Mouse (Mus musculus): ENCODE measurements around the gene Fndc10.
"Not testable (repeated sequence)": the region's sequence is repeated elsewhere in the genome, so short reads cannot be mapped to it uniquely, and the experiment has no call there.

The Fndc10 gene

DNA sequence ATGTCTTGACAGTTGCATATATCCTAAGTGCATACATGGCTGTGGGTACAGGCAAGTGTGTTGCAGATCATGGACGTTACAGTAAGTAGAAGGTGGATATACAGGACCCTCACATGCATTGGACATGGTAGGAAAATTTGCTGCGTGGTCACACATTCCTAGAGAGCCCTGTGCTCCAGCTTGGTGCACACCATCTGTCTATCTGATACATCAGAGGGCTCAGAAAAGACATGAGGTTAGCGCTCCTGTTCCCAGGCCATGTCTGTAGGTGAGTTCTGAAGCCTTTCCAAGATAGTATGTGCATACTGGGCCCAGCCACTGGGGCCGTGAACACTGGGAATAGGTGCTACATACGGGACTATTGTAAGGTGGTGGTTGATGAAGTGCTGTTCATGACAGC lies 42.3 kb downstream of the Fndc10 start:
- DNase-seq = no peak

GRCm38 (mm10) chr4:155738262-155738661 lies 44.1 kb downstream of the Fndc10 start:
- DNase-seq = no peak

DNA sequence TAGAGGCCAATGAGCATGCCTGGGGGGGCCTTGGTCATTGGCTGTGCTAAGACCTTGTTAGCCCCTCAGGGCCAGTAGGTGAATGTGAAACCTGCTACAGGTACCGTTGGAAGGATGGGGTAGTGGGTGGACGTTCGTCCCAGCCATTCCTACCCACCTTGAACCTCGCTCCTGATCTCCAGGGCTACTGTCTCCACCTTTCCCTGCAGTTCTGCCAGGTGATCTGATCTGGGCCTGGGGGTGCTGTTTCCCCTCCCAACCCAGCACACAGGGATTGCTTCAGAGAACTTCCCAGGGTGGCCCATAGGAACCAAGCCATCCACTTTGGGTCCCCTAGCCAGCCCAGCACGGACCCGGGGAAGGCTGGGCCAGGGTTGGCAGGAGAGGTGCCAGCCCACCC lies 45.0 kb downstream of the Fndc10 start:
- DNase-seq = no peak

DNA sequence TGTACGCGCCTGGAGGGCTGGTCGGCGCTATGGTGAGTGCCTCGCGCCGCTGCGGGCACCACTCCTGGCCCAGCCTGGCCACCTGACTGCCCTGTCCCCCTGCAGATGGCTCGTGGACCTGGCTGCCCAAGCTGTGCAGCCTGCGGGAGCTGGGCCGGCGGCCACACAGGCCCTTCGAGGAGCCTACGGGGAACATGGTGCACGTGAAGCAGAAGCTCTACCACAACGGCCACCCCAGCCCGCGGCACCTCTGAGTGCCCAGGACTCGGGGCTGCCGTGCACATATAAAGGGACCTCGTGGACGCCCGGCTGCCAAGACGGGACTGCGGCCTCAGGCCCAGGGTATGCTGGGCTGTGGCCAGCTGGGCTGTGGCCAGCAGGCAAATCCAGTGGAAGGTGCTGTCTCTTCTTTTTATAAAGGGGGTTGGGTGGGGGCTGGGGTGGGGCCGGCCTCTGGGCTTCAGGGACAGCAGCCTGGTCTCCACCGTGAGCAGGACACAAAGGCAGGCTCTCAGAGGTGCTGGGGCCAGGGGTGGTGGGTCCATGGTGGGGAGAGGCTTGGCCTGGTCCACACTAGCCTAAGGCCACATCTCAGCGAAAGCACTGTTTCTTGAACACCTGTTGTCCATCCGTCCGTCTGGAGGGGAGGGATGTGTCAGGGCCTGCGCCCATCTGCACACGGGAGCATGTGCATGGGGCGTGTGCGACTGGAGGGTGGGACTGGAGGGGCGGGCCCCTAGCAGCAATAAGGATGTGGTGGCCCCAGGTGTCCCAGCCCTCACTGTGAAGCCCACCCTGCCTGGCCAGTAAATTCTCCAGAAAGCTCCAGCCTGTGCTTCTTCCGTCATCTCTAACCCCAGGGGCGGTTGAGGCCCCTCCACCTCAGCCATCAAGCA lies 45.8 kb downstream of the Fndc10 start:
- no peak for DNase-seq

DNA sequence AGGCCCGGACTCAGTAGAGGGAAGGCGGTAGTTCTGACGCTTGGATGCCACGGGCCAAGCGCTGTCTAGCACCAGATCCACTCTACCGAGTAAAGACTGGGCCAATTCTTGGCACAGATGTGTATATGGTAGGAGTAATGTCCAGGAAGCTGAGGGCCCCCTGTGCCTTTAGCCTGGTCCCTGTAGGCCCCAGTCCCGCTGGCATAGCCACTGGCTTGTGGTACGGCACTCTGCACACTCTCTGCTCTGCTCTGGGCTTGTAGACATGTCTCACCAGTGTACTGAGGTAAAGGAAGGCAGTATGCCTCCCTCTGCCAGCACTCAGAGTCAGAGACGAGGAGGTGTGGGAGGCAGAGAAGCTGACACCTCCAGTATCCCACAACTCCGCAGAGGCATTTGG lies 46.5 kb downstream of the Fndc10 start:
- not testable (repeated sequence) for DNase-seq

- DNase-seq = no peak
Measured at GRCm38 (mm10) chr4:155742684-155743083, 48.5 kb downstream of the Fndc10 start.

- no peak for DNase-seq
Measured at GRCm38 (mm10) chr4:155744474-155744873, 50.3 kb downstream of the Fndc10 start.

DNA sequence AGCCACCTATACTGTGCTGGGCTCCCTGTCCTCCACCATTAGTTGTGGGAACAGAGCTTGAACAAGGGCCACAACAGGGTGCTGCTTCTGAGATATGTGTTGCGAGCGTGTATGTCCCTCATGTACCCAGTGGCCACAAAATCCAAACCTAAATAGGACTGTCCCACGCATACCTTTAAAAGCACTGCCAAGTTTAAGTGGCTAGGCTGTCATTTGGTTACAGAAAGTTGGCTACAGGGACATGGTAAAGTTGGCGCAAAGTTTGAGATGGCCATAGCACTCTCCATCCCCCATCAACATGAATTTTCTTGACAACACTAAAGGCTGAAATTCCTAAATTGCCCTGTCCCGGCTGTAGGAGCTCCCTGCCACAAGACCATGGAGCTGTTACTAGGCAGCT lies 51.0 kb downstream of the Fndc10 start:
- DNase-seq = no peak
